Mouse (Mus musculus) adrenal gland (tissue): ENCODE data around the gene Atp2b2.

Experiments
- intact Hi-C: fragments of 180-260 bp; cut with DNase I; formaldehyde crosslinking; loops from one replicate; pipeline ENCODE4 v1.15.1; 2025

Atp2b2 gene

GRCm38 (mm10) chr6:114013801-114014200 is 28.6 kb downstream of the Atp2b2 start:
- intact Hi-C loops, result no loop called here

- intact Hi-C loops, result no loop called here
Observed at GRCm38 (mm10) chr6:114012834-114013233, 29.6 kb downstream of the Atp2b2 start.

GRCm38 (mm10) chr6:114011976-114012375 is 30.4 kb downstream of the Atp2b2 start:
- intact Hi-C loops, result no loop called here

GRCm38 (mm10) chr6:114003796-114004195 is 38.6 kb downstream of the Atp2b2 start:
- intact Hi-C loops, result no loop called here

- intact Hi-C loops, result no loop called here
Observed at GRCm38 (mm10) chr6:114000928-114001327, 41.5 kb downstream of the Atp2b2 start.

GRCm38 (mm10) chr6:114000304-114000703 is 42.1 kb downstream of the Atp2b2 start:
- intact Hi-C loops, result no loop called here

GRCm38 (mm10) chr6:113998413-113998812 is 44.0 kb downstream of the Atp2b2 start:
- intact Hi-C loops, result no loop called here

GRCm38 (mm10) chr6:113994176-113994575 is 48.2 kb downstream of the Atp2b2 start:
- intact Hi-C loops, result no loop called here

GRCm38 (mm10) chr6:113992101-113992500 is 50.3 kb downstream of the Atp2b2 start:
- intact Hi-C loops, result no loop called here

GRCm38 (mm10) chr6:113991482-113991881 is 50.9 kb downstream of the Atp2b2 start:
- intact Hi-C loops, result no loop called here

- intact Hi-C loops, result no loop called here
Observed at GRCm38 (mm10) chr6:113990044-113990443, 52.4 kb downstream of the Atp2b2 start.

GRCm38 (mm10) chr6:113988521-113988920 is 53.9 kb downstream of the Atp2b2 start:
- intact Hi-C loops, result no loop called here

- intact Hi-C loops, result no loop called here
Observed at GRCm38 (mm10) chr6:113986671-113987070, 55.7 kb downstream of the Atp2b2 start.

GRCm38 (mm10) chr6:113978673-113979072 is 63.7 kb downstream of the Atp2b2 start:
- intact Hi-C loops, result no loop called here

GRCm38 (mm10) chr6:113978091-113978650 is 64.2 kb downstream of the Atp2b2 start:
- intact Hi-C loops, result no loop called here

GRCm38 (mm10) chr6:113970900-113971299 is 71.5 kb downstream of the Atp2b2 start:
- intact Hi-C loops, result no loop called here

GRCm38 (mm10) chr6:113970464-113970863 is 71.9 kb downstream of the Atp2b2 start:
- intact Hi-C loops, result no loop called here

GRCm38 (mm10) chr6:113969751-113970150 is 72.7 kb downstream of the Atp2b2 start:
- intact Hi-C loops, result no loop called here

GRCm38 (mm10) chr6:113962811-113963210 is 79.6 kb downstream of the Atp2b2 start:
- intact Hi-C loops, result no loop called here

GRCm38 (mm10) chr6:113961658-113962057 is 80.8 kb downstream of the Atp2b2 start:
- intact Hi-C loops, result no loop called here

- intact Hi-C loops, result no loop called here
Observed at GRCm38 (mm10) chr6:113959336-113959735, 83.1 kb downstream of the Atp2b2 start.

- intact Hi-C loops, result no loop called here
Observed at GRCm38 (mm10) chr6:113958714-113959113, 83.7 kb downstream of the Atp2b2 start.

GRCm38 (mm10) chr6:113958003-113958402 is 84.4 kb downstream of the Atp2b2 start:
- intact Hi-C loops, result no loop called here
